Mouse (Mus musculus) cerebellum, adult 9-10 months (tissue): ENCODE results near the gene Olfr623.

ENCODE experiments used
- DNase-seq: peaks from one replicate; pipeline ENCODE4 v3.0.0; 2022

Gene Olfr623

DNA sequence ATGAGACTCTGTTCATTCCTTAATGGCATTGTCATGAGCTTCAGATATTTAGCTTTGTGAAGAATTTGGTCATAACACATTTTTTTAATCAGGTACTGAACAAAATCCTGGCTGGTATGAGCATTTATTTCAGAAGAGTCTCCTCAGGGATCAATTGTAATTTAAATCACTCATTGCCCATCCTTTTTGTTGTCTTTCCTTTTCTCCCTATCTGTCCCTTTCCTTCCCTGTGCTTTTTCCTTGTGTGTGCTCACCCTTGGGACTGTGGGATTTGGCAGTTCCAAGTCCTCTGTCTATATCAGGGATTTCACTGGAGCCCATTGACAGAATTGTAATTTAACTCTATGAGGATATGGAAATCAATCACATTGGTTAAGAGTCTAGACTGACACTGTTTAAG lies at the start of gene Olfr623:
TSS of gene Olfr623 (minus strand) at position 101 of the 400 bp plus-strand sequence.
- no peak for DNase-seq

DNA sequence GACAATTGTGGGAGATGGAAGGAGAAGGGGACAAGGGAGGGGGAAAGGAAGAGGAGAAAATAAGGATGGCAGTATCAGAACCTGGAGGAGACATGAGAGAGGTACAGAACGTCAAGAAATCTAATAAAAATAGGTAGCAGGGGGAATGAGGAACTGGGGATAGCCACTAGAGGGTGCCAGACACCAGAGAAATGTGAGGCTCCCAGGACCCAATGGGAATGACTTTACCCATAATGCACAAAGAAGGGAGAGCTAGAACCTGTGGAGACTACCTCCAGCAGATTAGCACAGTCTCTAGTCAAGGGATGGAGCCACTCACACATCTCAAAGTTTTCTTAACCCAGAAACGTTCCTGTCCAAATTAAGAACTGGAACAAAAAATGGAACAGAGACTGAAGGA lies 48.5 kb upstream of the Olfr623 start:
- DNase-seq: no peak

DNA sequence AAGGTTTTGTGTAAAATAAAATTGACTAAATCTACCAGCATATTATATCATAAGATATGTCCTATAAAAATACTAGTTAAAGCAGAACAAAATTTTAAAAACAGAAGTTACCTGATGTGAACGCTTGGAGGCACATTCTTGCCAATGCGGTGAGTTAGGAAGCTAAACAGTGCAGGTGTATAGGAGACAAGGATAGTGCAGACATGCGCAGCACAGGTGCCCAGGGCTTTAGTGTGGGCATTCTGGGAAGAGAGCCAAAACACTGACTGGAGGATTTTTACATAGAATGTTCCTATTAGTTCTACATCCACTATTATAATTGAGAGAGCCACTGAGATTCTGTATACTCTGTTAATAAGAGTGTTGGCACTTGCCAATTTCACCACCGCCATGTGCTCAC lies 36.0 kb upstream of the Olfr623 start:
- DNase-seq: no peak

DNA sequence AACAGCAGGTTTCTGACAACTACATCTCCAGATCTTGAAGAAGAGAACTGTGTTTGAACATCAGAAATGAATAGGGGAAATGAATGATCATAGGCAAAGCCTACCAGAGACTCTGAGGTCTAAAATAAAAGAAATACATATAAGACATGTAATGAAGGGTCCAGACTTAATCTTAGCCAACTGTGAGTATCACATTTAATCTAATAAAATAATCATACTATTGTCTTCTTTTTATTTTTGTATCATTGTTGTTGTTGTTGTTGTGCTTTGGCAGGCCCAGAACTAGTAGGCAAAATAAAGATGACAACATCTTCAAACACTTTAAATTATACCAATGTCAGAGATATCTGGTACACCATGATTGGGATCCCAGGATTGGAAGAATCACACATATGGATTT lies 18.9 kb upstream of the Olfr623 start, which contains the start of gene Olfr625-ps1:
TSS of gene Olfr625-ps1 (plus strand) at position 301 of the 400 bp plus-strand sequence.
- DNase-seq: no peak

DNA sequence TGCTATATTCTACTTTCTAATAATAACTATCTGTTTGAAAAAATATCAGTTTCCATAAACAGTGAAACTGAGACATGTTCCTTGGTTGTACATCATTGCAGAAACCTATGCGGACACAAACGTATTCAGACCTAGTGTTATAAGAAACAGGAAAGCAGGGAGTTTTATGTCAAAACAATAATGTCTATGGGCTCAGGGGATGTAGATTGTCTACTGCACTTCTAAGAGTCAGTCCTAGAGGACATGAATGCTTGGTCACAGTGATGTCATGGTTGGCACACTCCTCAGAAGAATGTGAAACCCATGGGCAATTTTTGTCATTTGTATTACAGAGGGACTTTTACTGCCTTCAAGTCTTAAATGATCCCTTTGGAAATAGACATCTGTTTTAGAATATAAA lies 7.6 kb upstream of the Olfr623 start, which contains the start of gene Olfr624:
TSS of gene Olfr624 (minus strand) at position 101 of the 400 bp plus-strand sequence.
- DNase-seq: no peak

DNA sequence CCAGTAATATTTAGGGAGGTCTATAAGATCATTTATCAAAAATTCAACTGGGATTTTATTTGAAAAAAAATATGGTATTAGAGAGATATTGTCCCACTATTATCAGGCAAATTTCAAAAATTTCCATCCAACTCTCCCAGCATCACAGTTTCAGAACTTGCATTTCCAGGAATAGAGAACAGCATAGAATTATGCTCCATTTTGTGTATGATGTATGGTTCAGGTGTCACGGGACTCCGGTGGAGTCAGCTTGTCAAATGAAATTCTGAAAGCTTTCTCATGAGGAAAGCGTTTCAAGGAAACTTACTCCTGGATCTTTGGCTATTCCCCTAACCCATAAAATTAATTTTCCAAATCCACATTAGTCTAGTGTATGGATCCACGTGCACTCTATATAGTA lies 19.4 kb downstream of the Olfr623 start:
- no peak for DNase-seq

DNA sequence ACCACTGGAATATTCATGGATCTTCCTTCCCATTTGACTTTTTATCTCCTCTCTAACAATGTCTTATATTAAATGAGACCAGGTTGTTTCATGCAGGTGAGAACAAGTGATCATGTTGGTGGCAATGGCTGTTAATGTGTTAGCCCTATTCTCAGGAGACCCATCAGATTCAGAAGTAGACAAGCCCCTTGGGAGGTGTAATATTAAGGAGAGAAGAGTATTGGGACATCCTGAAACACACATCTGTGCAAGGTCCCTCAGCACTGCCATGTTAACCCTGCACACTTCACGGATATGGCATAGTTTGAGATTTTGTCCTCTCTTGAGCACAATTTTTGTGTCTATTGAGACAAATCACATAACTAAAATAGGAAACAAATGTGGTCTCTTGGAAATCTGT lies 20.9 kb downstream of the Olfr623 start, which contains the start of gene Olfr622:
TSS of gene Olfr622 (minus strand) at position 101 of the 400 bp plus-strand sequence.
- no peak for DNase-seq

DNA sequence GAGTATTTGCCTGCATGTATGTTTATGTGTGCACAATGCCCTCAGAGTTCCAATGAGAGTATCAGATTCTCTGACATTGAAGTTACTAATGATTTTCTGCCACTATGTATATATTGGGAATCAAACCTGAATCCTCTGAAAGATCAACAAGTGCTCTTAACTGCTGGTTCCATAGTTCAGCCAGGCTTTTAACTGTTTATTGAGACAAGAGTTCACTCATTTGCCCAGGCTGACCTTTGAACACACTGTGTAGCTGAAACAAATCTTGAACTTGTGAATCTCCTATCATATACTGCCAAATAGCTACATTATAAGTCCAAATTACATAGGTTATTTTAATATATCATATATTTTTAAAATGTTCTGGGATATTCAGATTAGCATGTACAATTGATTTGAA lies 26.7 kb downstream of the Olfr623 start:
- DNase-seq: no peak

DNA sequence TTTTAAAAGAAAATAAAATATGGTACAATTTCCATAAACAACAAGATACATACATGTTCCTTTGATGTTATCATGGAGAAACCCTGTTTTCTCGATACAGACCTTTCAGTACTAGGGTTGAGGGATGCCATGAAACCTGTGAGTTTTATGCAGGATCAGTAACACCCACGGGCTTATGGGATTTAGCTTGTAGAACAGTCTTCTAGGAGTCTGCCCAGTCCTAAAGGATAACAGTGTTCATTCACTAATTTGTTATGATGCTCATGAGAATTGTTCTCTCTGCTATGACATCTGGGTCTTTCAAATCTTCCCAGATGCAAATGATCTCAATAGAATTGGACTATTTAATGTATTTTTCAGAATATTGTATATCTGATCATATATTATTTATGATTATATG lies 51.1 kb downstream of the Olfr623 start, which contains the start of gene Olfr620:
TSS of gene Olfr620 (minus strand) at position 101 of the 400 bp plus-strand sequence.
- no peak for DNase-seq
